Mouse (Mus musculus) erythroblast, adult 5-6 weeks (primary cell): ENCODE results near the gene Pbld2. TPM values are rescaled to one million over a fixed set of nuclear protein-coding genes. Genes with fewer than 3 reads are reported as not detected.
"Not testable (repeated sequence)": the region's sequence is repeated elsewhere in the genome, so short reads cannot be mapped to it uniquely, and the experiment has no call there.

Experiments used
- ATAC-seq: replicated peaks from 2 replicates; pipeline ENCODE4 v1.8.0; 2016; ENCODE audit warnings: moderate number of reproducible peaks, mild to moderate bottlenecking, moderate TSS enrichment, inconsistent platforms; ENCODE audit not compliant: poor library complexity, low FRiP score, severe bottlenecking
- total RNA-seq, 2 experiments: library from RNA; stranded (forward) in 1 of 2; stranded (reverse) in 1 of 2; fragments of 150-400 nt in 1 of 2; fragments of 200-764, 138-1000 nt in 1 of 2; gene quantifications; 2 replicates each; pipeline versions ENCODE4 v1.2.3 to v1.2.4; 2015 to 2017; ENCODE audit warnings: low replicate concordance in 2 of 2

The Pbld2 gene
- total RNA-seq, 2 experiments from 2014 or later, result not detected

- ATAC-seq, result no peak
Measured at GRCm38 (mm10) chr10:63024580-63024910, 430 bp downstream of the Pbld2 start.

- ATAC-seq, result no peak
Measured at GRCm38 (mm10) chr10:63025016-63025415, 901 bp downstream of the Pbld2 start.

DNA sequence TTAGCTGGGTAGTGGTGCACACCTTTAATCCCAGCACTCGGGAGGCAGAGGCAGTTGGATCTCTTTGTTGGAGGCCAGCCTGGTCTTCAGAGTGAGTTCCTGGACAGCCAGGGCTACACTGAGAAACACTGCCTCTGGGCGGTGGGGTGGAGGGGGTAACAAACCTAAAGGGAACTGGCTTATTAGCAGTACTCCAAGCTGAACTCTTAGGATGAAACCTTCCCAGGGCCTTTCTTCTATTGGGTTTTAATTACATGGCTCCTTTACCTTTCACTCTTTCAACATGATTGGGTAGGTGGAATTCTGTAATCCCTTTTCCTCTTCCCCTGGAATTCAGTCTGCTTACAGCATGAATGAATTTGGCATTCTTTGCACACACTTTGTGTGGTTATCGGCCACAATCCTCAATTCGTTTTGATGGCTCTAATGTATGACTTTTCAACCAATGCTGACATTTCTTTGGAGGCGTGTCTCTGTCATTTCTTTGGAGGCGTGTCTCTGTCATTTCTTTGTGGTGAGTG lies 1.4 kb downstream of the Pbld2 start:
- ATAC-seq, result no peak

- no peak for ATAC-seq
Measured at GRCm38 (mm10) chr10:63026156-63026794, 2.2 kb downstream of the Pbld2 start.

DNA sequence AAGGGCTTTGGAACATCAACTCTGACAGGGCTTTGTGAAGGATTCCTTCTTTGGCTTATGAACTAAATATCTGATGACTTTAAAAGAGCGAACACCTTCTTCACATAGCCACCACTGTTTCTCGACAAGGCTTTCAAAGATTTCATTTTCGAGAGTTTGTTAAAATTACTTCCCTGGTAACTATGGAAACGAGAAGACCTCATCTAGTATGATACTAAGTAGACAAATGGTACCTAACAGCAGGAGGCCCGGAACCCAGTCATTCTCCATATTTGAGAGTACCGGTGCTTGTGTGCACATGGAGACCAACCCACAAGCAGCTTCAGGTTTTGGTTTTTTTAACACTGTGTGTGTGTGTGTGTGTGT lies 2.7 kb downstream of the Pbld2 start:
- ATAC-seq, result no peak

DNA sequence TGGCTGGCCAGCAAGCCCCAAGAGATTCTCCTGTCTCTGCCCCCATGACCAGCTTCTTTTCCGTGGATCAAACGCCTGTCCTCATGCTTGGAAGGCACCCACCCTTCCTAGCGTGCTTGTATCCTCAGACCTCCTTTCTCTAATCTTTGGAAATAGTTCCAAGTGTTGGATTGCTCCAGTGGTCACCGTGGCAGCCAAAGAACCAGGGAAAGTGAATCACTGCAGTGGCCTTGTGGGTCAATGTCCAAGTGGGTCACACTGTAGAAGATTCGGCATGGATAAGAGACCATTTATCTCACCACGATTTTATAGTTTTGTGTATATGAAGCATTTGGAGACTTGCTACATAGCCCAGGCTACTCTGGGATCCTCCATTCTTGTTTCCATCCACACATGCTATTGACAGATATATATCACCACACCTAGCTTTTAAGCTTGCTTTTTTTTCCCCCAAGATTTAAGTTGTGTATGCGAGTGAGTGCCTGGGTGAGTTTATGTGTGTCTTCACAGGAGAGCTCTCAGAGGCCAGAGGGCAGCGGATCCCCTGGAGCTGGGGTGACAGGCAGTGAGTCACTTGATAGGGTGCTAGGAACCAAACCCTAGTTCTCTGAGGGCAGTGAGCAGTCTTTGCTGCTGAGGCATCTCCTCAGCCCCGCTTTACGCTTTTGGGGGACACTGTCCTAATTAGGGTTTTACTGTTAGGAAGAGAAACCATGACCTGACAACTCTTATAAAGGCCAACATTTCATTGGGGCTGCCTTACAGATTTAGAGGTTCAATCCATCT lies 3.5 kb downstream of the Pbld2 start:
- ATAC-seq, result no peak

DNA sequence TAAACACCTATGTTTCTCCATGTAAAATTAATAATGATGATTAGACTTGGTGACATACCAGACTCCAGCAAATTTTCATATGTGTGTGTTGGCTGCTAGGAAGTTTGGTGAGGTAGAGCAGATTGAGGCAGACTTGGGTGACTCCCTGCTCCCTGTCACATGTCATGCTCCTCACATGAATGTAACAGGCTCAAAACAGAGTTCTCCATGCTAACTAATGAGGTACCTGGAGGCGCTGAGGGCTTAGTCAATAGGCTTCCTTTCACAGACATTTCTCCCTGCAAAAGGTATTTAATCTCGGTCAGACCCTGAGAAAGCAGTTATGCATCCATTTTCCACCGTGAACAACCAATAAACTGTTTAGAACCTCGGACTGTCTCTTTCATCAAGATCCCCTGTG lies 4.3 kb downstream of the Pbld2 start:
- ATAC-seq, result no peak

DNA sequence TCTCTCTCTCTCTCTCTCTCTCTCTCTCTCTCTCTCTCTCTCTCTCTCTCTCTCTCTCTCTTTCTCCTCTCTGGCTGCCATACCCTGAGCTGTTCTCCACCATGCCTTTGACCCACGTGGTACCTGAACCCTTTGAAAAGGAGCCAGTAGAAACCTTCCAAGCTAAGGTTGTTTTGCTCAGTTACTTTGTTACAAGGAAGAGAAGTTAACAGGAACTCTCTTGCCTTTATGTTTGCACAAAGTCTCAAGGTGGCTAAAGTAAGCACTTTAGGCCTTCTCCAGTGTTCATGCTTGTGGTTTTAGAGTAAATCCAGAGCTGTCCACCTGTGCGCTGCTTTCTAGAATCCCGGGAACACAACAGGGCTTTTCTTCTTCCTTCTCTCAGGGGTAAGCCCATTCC lies 8.2 kb downstream of the Pbld2 start:
- ATAC-seq, result no peak

- no peak for ATAC-seq
Measured at GRCm38 (mm10) chr10:63032956-63033355, 8.8 kb downstream of the Pbld2 start.

- no peak for ATAC-seq
Measured at GRCm38 (mm10) chr10:63038571-63039320, 14.6 kb downstream of the Pbld2 start.

DNA sequence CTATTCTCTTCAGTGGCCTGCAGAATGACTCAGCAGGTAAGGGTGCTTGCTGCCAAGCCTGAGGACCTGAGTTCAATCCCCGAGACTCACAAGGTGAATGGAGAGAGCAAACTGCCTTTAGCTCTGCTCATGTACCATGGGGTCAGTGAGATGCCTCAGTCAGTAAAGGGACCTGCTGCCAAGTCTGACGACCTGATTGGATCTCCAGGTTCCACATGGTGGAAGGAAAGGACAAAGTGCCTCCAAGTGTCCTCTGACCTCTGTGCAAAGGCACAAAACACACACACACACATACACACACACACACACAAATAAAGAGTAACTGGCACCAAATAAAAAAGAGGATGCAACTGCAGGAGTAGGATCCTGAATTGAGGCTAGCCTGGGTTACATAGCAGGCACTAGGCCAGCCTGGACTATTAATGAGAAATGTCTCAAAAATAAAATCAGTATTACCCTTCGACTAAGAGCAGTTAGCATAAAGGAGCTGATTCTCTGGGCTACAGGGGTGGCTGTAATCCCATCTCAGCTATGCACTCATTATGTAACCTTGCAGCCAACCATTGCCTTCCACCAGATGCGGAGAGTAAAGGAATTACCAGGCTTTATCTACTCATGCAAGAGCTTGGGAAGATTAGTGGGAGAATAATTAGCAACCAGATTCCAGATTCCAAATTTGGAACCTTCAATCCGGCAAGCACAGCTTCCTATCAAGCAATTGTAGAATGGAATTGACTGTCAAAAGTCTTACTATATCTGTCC lies 15.9 kb downstream of the Pbld2 start:
- no peak for ATAC-seq

- ATAC-seq, result no peak
Measured at GRCm38 (mm10) chr10:63043154-63043553, 19.0 kb downstream of the Pbld2 start.

DNA sequence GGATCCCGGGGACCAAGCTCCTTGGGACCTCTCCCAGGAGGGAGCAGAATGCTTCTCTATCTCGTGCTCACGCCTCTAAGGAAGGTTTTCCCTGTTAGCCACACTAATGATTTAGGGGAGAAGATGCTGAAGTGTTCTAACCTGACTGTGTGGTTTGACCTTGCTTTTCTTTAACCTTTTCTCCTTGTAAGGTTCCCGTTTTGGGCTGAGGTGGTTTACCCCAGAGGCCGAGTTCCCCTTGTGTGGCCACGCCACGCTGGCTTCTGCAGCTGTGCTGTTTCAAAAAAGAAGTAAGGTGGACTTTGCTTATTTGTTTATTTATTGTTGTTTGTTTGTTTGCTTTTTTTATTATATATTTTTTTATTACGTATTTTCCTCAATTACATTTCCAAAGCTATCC lies 23.6 kb downstream of the Pbld2 start:
- ATAC-seq, result no peak

DNA sequence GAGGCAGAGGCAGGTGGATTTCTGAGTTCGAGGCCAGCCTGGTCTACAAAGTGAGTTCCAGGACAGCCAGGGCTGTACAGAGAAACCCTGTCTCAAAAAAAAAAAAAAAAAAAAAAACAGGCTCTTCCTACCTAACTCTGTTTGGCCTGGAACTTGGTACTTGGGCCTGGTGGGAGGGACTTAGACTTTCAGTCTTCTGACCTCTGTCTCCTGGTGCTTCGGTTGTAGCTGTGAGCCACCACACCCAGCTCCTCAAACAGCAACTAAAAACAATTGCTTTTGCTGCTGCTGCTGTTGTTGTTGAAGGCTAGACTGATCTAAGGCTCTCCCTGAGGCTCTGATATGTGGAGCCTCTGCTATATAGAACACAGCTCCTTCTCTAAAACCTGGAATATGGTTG lies 25.0 kb downstream of the Pbld2 start:
- ATAC-seq, result no peak

GRCm38 (mm10) chr10:63051267-63051666 lies 27.2 kb downstream of the Pbld2 start:
- ATAC-seq, result no peak

DNA sequence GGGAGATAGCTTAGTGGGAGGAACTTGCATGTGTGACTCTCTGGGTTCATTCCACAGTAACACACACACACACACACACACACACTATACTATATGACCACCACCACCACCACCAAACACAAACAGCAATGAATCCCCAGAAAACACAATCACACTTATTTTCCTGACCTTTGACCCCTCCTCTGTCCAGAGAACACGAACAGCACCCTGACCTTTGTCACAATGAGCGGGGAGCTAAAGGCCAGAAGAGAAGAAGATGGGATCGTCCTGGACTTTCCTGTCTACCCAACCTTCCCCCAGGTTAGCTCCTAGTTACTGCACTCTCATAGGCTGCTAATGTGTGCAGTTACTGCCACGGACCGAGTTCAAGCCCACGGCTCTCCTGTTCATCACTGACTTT lies 27.9 kb downstream of the Pbld2 start:
- no peak for ATAC-seq

DNA sequence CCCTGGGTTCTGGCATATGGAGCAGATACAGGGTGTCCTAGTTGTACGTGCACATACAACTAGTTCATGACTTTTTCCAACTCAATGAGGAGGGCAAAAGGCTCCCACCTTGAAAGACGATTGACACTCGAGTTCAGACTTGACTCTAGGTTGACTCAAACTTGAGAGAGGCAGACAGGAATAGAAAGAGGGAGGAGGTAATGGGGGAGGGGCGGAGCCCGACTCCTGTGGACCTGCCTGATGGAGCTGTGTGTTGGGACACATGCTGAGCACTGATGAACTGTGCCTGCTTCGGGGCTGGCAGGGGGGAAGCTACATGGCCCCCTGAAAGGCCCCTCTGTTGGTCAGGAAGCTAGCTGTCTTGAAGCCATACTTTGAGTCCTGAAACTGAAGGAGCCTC lies 28.9 kb downstream of the Pbld2 start:
- no peak for ATAC-seq

- not testable (repeated sequence) for ATAC-seq
Measured at GRCm38 (mm10) chr10:63054071-63054470, 30.0 kb downstream of the Pbld2 start.

DNA sequence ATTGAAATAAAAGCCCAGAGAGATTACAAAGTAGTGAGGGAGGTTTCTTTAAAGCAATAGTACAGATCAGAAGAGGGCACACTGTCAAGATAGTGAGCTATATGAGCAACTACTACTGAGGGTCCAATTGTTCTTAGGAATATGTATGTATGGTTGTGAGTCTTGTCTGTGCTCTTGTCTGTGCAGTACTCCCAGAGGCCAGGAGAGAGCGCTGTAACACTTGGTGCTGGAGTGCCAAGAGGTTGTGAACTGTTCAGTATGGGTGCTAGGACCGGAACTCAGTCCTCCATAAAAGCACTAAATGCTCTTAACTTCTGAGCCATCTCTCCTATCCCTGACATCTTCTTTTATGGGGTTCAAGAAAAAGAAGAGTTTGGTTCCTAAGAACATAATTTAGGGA lies 30.5 kb downstream of the Pbld2 start:
- ATAC-seq, result no peak
